ENCODE assay signal across 9 mouse cellular contexts in genomic region chr9:82971433-82971832, GRCm38 (mm10). TPM values are rescaled to one million over a fixed set of nuclear protein-coding genes. Genes with fewer than 3 reads are reported as not detected.
DNase-seq lines count a peak whose midpoint lies in the region; ATAC-seq lines count a peak whose summit lies in the region.
"Had no signal": no experiment of that assay in that cellular context is flagged by ENCODE, and none has a peak within 500 bp of the region (broad histone marks: within the 10 kb centered on the region; RNA-seq: fewer than 3 reads in every experiment).

No protein-coding gene starts in this region.

- H3K4me2 ChIP-seq in neural tube, embryonic 12.5 days (replicated peaks): peak overlapping the region; percentile 36; the same call in 1 of the 2 replicates
- peak overlapping the region; percentile 29 for H3K4me2 ChIP-seq in forebrain, embryonic 15.5 days (replicated peaks)

- ATAC-seq in neural tube, embryonic 12.5 days (ENCODE audit: low FRiP score, low read depth): no peak
- no peak for ATAC-seq in forebrain, embryonic 15.5 days (replicated peaks)
- ATAC-seq in inflammation-experienced regulatory T-cells, adult 6 months: no peak

- H3K36me3 ChIP-seq in neural tube, embryonic 12.5 days: no peaks in the 10 kb centered on the region
- no peaks in the 10 kb centered on the region for H3K36me3 ChIP-seq in forebrain, embryonic 15.5 days

- peak; percentile 24 for DNase-seq in heart, adult 8-10 months (ENCODE audit: low spot score)
- DNase-seq in heart, postnatal 25 days (ENCODE audit: low spot score): no peak
- DNase-seq in neural tube, embryonic 10.5 days (ENCODE audit: extremely low spot score, low spot score): no peak
- DNase-seq in left cerebral cortex, postnatal 10 days (ENCODE audit: extremely low spot score in 1 of 2, low spot score in 2 of 2): no peak
- DNase-seq in thymus, postnatal 0 days (ENCODE audit: low spot score): no peak
- DNase-seq: right cerebral cortex, postnatal 14 days had no signal

- peaks cover 14% of the 10 kb centered on the region for H3K4me1 ChIP-seq in neural tube, embryonic 12.5 days
- peaks cover 31% of the 10 kb centered on the region for H3K4me1 ChIP-seq in forebrain, embryonic 15.5 days

- no peaks in the 10 kb centered on the region for H3K9me3 ChIP-seq in neural tube, embryonic 12.5 days
- H3K9me3 ChIP-seq in forebrain, embryonic 15.5 days: no peaks in the 10 kb centered on the region

- WGBS in neural tube, embryonic 12.5 days: 72% methylated on average over 1 of the region's 1 CpGs
- WGBS in forebrain, embryonic 15.5 days: 15% methylated on average over 1 of the region's 1 CpGs

- no peak overlapping the region for H3K4me3 ChIP-seq in neural tube, embryonic 12.5 days
- H3K4me3 ChIP-seq in forebrain, embryonic 15.5 days: peak overlapping the region; percentile 11; the same call in 1 of the 2 replicates

- H3K27me3 ChIP-seq in neural tube, embryonic 12.5 days (replicated peaks): no peaks in the 10 kb centered on the region
- H3K27me3 ChIP-seq in forebrain, embryonic 15.5 days: no peaks in the 10 kb centered on the region

- no peak overlapping the region for H3K9ac ChIP-seq in neural tube, embryonic 12.5 days
- no peak overlapping the region for H3K9ac ChIP-seq in forebrain, embryonic 15.5 days (replicated peaks)

- intact Hi-C loops in heart, postnatal 25 days (cut with DNase I): loop anchor here (10.0 kb wide), 1 partner anchor 283 kb away; no protein-coding TSS in a partner anchor
- intact Hi-C loops in left cerebral cortex, postnatal 10 days (cut with DNase I): loop anchor here (10.0 kb wide), 2 partner anchors 143 to 403 kb away; no protein-coding TSS in a partner anchor

- no peak overlapping the region for H3K27ac ChIP-seq in neural tube, embryonic 12.5 days
- H3K27ac ChIP-seq in forebrain, embryonic 15.5 days (replicated peaks): no peak overlapping the region

RNA-seq across cellular contexts. Expression of gene Phip, which starts 3.9 kb away (rescaled TPM):
- 10 to 100 TPM; 25.5 to 32.2 (median 30.5) TPM for total RNA-seq in heart, adult 8-10 months (2022)
- total RNA-seq in heart, postnatal 25 days (2021): 10 to 100 TPM; 29.2 to 31.4 TPM
- polyA plus RNA-seq in neural tube, embryonic 12.5 days (2016; fragmentation: Nextera tagmentation; extraction: Ambion mirVana): 127 and 141 TPM in 2 replicates
- 143 and 154 TPM in 2 replicates for polyA plus RNA-seq in forebrain, embryonic 15.5 days (2015; fragmentation: Nextera tagmentation; extraction: Ambion mirVana)
- total RNA-seq in left cerebral cortex, postnatal 10 days (2021): 10 to 100 TPM; 55.8 to 59.5 TPM
- 66.4 and 83.2 TPM in 2 replicates for polyA plus RNA-seq in thymus, postnatal 0 days (2015; fragmentation: Nextera tagmentation; extraction: Ambion mirVana)
- polyA plus RNA-seq in inflammation-experienced regulatory T-cells, adult 6 months (2017; shearing (Covaris generic)): 100 to 1,000 TPM in 2 of 3 experiments, 10 to 100 TPM in 1; 64.1 to 112 (median 102) TPM
